Mouse (Mus musculus): Measurements from ENCODE around the gene Gm9049.
"Not testable (repeated sequence)": the region's sequence is repeated elsewhere in the genome, so short reads cannot be mapped to it uniquely, and the experiment has no call there.

- not testable (repeated sequence) for TF ChIP-seq CTCF (conservative IDR thresholded peaks at IDR 0.05; ENCODE audit: low read length); NANOG (IDR thresholded peaks at IDR 0.05; ENCODE audit: borderline replicate concordance, low read length)
Measured at GRCm38 (mm10) chr10:118354005-118354404, at the start of gene Gm9049.

Measured in E14TG2a.4 (cell line).